Mouse (Mus musculus): ENCODE data around the gene Usmg5.

- TF ChIP-seq FLI1 (IDR thresholded peaks at IDR 0.05; ENCODE audit: low read length) (no peak), GATA1 (IDR thresholded peaks at IDR 0.05; ENCODE audit: borderline replicate concordance, low read length) (no peak)
Measured at GRCm38 (mm10) chr19:47128835-47129234, 38.4 kb upstream of the Usmg5 start.
